Mouse (Mus musculus): Measurements from ENCODE around the gene A4galt. TPM values are rescaled to one million over a fixed set of nuclear protein-coding genes. Genes with fewer than 3 reads are reported as not detected.
A peak's percentile ranks its signal among the peaks of the same experiment; 100 is the strongest.

A4galt gene
- polyA plus RNA-seq, 1 experiment from 2014 or later = 0.05 TPM

GRCm38 (mm10) chr15:83265269-83265668, 13.7 kb upstream of the A4galt start:
- Histone ChIP-seq H3K36me3 (no peaks in the 10 kb centered on the region), H3K4me1 (replicated peaks) (0 out of 2 replicates have a peak, but pooled peaks cover 4% of the 10 kb centered on the region), H3K4me3 (replicated peaks) (no peak overlapping the region), H3K27me3 (0 out of 2 replicates have a peak, but pooled peaks cover 5% of the 10 kb centered on the region), H3K9ac (no peak overlapping the region), H3K27ac (no peak overlapping the region), H3K9me3 (replicated peaks) (no peaks in the 10 kb centered on the region), H3K4me2 (no peak overlapping the region)
- 13% methylated on average over 1 of the region's 1 CpGs for whole genome bisulfite sequencing (ENCODE audit: insufficient replicate concordance)
- DNase-seq (no peak), ATAC-seq (ENCODE audit: low read depth) (no peak)

GRCm38 (mm10) chr15:83263405-83263804, 11.8 kb upstream of the A4galt start:
- H3K36me3 ChIP-seq = no peaks in the 10 kb centered on the region
- DNase-seq = no peak
- H3K4me1 ChIP-seq (replicated peaks) = 0 out of 2 replicates have a peak, but pooled peaks cover 3% of the 10 kb centered on the region
- H3K4me3 ChIP-seq (replicated peaks) = no peak overlapping the region
- H3K4me2 ChIP-seq = no peak overlapping the region
- no peak overlapping the region for H3K9ac ChIP-seq
- H3K9me3 ChIP-seq (replicated peaks) = no peaks in the 10 kb centered on the region
- H3K27ac ChIP-seq = no peak overlapping the region
- no peak for ATAC-seq (ENCODE audit: low read depth)
- WGBS (ENCODE audit: insufficient replicate concordance) = 50% methylated on average over 5 of the region's 5 CpGs
- 0 out of 2 replicates have a peak, but pooled peaks cover 5% of the 10 kb centered on the region for H3K27me3 ChIP-seq

DNA sequence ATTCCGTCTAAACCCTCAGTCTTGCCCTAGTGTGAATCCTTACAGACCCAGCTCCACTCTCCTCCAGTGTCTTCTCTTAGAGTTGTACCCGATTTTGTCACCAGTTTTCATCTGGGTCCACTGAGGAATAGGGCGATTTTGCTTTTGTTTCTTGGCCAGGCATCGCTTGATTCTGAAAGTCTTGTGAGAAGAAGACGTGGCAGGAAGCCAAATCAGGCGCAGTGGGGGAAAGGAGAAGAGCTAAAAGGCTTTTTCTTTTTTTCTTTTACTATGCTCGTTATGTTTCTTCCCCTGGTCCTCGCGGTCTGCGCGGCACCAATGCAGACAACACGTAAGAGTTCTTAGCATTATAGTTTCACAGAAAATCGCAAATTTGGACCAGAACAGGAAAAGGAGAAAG, 6.3 kb upstream of the A4galt start:
- Histone ChIP-seq H3K36me3 (no peaks in the 10 kb centered on the region), H3K9me3 (replicated peaks) (no peaks in the 10 kb centered on the region), H3K27ac (no peak overlapping the region), H3K27me3 (peaks cover 8% of the 10 kb centered on the region), H3K9ac (no peak overlapping the region), H3K4me1 (replicated peaks) (peaks cover 8% of the 10 kb centered on the region), H3K4me3 (replicated peaks) (no peak overlapping the region), H3K4me2 (no peak overlapping the region)
- 73% methylated on average over 13 of the region's 13 CpGs for WGBS (ENCODE audit: insufficient replicate concordance)
- DNase-seq = no peak
- no peak for ATAC-seq (ENCODE audit: low read depth)

DNA sequence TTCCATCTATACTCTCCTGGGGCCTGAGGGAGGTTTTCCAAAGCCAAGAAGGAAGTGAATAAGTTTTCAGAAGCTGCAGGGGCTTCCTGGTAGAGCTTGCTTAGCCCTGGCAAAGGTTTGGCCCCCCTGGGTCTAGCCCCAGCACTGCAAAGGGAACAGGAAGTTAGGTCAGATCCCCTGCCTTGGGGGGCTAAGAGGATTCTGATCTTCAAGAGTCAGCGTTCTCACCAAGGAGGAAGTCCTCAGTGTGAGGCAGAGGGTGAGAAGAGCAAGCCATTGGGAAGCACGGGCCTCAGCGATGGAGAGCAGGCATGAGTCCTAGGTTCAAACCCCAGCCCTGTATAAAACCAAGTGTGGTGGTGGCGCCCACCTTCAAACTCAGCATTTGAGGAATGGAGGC, 4.9 kb upstream of the A4galt start:
- whole genome bisulfite sequencing (ENCODE audit: insufficient replicate concordance) = 32% methylated on average over 4 of the region's 4 CpGs
- Histone ChIP-seq H3K27me3 (peaks cover 22% of the 10 kb centered on the region), H3K4me3 (replicated peaks) (no peak overlapping the region), H3K9me3 (replicated peaks) (no peaks in the 10 kb centered on the region), H3K4me2 (no peak overlapping the region), H3K36me3 (no peaks in the 10 kb centered on the region), H3K9ac (no peak overlapping the region), H3K4me1 (replicated peaks) (peaks cover 10% of the 10 kb centered on the region), H3K27ac (no peak overlapping the region)
- ATAC-seq (ENCODE audit: low read depth) (no peak), DNase-seq (no peak)

DNA sequence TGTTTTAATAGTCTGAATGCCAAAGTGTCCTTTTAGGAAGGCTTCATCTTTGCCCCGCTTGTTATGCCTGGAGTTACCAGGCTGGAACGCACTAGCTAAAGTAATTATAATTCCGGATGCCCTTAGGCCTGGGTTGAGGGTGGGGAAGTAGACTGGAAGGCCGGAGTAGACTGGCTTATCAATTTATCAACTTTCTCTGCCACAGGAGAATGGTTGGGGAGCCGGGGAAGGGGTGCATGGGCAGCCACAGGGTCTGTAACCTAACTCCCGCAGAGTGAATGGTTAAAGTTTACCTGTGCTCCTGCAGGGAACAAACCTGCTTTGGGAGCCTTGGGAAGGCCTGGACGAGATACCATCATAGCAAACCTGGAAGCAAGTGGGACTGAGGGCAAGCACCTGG, 4.4 kb upstream of the A4galt start:
- Histone ChIP-seq H3K4me1 (replicated peaks) (peaks cover 15% of the 10 kb centered on the region), H3K27ac (no peak overlapping the region), H3K36me3 (no peaks in the 10 kb centered on the region), H3K9ac (no peak overlapping the region), H3K27me3 (peaks cover 27% of the 10 kb centered on the region), H3K4me3 (replicated peaks) (no peak overlapping the region), H3K9me3 (replicated peaks) (no peaks in the 10 kb centered on the region), H3K4me2 (no peak overlapping the region)
- DNase-seq (no peak), ATAC-seq (ENCODE audit: low read depth) (no peak)
- WGBS (ENCODE audit: insufficient replicate concordance) = 75% methylated on average over 7 of the region's 7 CpGs

- 77% methylated on average over 4 of the region's 4 CpGs for WGBS (ENCODE audit: insufficient replicate concordance)
- H3K36me3 ChIP-seq = no peaks in the 10 kb centered on the region
- ATAC-seq (ENCODE audit: low read depth) = no peak
Observed at GRCm38 (mm10) chr15:83255191-83255782, 3.7 kb upstream of the A4galt start.

GRCm38 (mm10) chr15:83254372-83255070, 2.9 kb upstream of the A4galt start:
- no peak overlapping the region for H3K27ac ChIP-seq
- peaks cover 42% of the 10 kb centered on the region for H3K27me3 ChIP-seq
- H3K9me3 ChIP-seq (replicated peaks) = no peaks in the 10 kb centered on the region
- no peaks in the 10 kb centered on the region for H3K36me3 ChIP-seq
- H3K4me2 ChIP-seq = peak overlapping the region; percentile 27
- H3K9ac ChIP-seq = no peak overlapping the region
- WGBS (ENCODE audit: insufficient replicate concordance) = 33% methylated on average over 10 of the region's 10 CpGs
- no peak overlapping the region for H3K4me3 ChIP-seq (replicated peaks)
- ATAC-seq (ENCODE audit: low read depth) = peak; percentile 59; the same call in 1 of the 2 replicates
- H3K4me1 ChIP-seq (replicated peaks) = peaks cover 19% of the 10 kb centered on the region
- peak; percentile 40 for DNase-seq

More at GRCm38 (mm10) chr15:83255191-83255782, 3.7 kb upstream of the A4galt start:
- peaks cover 34% of the 10 kb centered on the region for H3K27me3 ChIP-seq
- no peak for DNase-seq
- no peak overlapping the region for H3K27ac ChIP-seq
- H3K4me2 ChIP-seq = no peak overlapping the region
- no peak overlapping the region for H3K9ac ChIP-seq
- H3K4me3 ChIP-seq (replicated peaks) = no peak overlapping the region
- H3K4me1 ChIP-seq (replicated peaks) = peaks cover 19% of the 10 kb centered on the region
- no peaks in the 10 kb centered on the region for H3K9me3 ChIP-seq (replicated peaks)

- Histone ChIP-seq H3K9ac (no peak overlapping the region), H3K27ac (no peak overlapping the region), H3K4me3 (replicated peaks) (no peak overlapping the region), H3K4me2 (no peak overlapping the region), H3K4me1 (replicated peaks) (peaks cover 23% of the 10 kb centered on the region), H3K27me3 (peaks cover 57% of the 10 kb centered on the region), H3K9me3 (replicated peaks) (no peaks in the 10 kb centered on the region), H3K36me3 (no peaks in the 10 kb centered on the region)
- no peak for ATAC-seq (ENCODE audit: low read depth)
- WGBS (ENCODE audit: insufficient replicate concordance) = 58% methylated on average over 14 of the region's 14 CpGs
- DNase-seq = no peak
Observed at GRCm38 (mm10) chr15:83252060-83252459, 486 bp upstream of the A4galt start.

DNA sequence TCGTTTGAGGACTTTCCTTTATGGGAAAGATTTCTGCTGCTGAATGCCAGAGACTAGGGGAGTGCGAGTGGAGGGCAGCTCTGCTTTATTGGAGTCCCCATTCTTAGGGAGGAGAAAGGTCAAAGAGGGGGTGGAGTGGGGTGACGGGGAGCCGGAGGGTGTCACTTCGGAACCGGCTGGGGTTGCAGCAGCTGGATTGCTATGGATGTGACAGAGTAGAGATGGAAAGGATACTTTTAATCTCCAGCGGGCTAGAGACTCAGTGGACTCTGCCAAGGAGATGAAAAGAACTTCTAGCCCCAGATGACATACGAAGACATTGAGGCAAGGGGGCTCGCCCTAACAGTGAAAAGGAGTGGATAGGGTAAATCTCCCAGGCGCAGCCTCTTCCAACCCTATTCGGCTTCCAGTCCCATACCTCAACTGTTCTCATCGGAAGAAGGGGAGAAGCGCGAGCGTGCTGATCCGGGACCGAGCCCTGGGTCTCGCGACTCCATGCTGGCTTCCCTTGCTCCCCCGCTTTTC, 861 bp downstream of the A4galt start:
- H3K4me1 ChIP-seq (replicated peaks) = peaks cover 23% of the 10 kb centered on the region
- H3K4me3 ChIP-seq (replicated peaks) = peak overlapping the region; percentile 46
- H3K4me2 ChIP-seq = peak overlapping the region; percentile 63
- 6% methylated on average over 20 of the region's 20 CpGs for WGBS (ENCODE audit: insufficient replicate concordance)
- H3K9ac ChIP-seq = no peak overlapping the region
- peaks cover 59% of the 10 kb centered on the region for H3K27me3 ChIP-seq
- ATAC-seq (ENCODE audit: low read depth) (no peak), DNase-seq (no peak)
- H3K27ac ChIP-seq = no peak overlapping the region
- no peaks in the 10 kb centered on the region for H3K36me3 ChIP-seq
- no peaks in the 10 kb centered on the region for H3K9me3 ChIP-seq (replicated peaks)

DNA sequence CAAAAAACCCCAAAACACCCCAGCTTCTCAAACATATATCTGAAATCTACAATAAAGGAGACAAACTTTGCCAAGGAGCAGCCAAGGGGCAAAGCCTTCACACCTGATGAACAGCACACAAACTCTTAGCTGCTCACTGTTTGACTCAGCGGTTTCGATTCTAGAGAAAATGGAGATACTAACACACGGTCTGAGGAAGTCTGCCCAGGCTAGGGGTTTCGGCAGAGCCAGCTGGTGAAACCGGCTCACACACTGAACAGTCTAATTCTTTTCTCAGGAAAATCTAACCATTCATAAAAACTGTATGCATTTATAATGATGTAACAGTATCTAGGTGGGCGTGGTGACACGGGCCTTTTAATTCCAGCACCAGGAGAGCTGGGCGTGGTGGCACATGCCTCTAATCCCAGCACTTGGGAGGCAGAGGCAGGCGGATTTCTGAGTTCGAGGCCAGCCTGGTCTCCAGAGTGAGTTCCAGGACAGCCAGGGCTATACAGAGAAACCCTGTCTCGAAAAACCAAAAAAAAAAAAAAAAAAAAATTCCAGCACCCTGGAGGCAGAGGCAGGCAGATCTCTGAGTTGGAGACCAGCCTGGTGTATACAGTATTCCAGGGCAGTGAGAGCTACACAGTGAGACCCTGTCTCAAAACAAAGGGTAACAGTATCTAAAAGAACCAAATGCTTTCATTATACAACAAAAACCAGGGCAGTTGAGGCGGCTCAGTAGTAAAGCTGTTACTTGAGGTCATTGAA, 1.9 kb downstream of the A4galt start:
- no peak for DNase-seq
- no peak for ATAC-seq (ENCODE audit: low read depth)
- Histone ChIP-seq H3K4me3 (replicated peaks) (no peak overlapping the region), H3K36me3 (no peaks in the 10 kb centered on the region), H3K27me3 (peaks cover 59% of the 10 kb centered on the region), H3K9ac (no peak overlapping the region), H3K4me2 (no peak overlapping the region), H3K27ac (no peak overlapping the region), H3K9me3 (replicated peaks) (no peaks in the 10 kb centered on the region), H3K4me1 (replicated peaks) (peaks cover 22% of the 10 kb centered on the region)
- WGBS (ENCODE audit: insufficient replicate concordance) = 69% methylated on average over 12 of the region's 12 CpGs

DNA sequence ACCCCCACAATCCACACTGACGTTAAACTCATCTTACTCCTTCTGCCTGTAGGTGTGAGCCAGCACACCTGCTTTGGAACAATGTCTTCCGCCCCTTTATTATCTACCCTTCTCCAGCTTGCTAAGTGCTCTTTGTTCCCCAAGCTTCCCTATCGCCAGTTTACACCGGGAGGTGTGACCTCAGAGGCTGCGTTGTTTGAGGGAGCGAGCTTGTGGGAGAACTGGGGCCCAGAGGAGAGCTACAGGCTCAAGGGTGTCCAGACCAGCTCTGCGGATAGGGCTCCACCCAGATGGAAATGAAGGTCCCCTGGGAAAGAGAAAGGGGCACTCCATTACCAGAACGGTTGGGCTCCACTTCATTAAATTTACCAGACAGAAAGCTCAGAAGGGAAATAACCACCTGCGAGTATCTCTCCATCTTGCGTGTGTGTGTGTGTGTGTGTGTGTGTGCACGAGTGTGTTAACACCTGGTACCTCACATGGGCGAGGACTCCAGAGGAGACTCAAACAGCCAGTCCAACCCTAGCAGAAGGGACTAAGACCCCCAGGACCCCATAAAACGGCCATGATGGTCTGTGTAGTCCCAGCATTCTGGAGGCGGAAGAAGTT, 3.2 kb downstream of the A4galt start:
- Histone ChIP-seq H3K9ac (no peak overlapping the region), H3K4me3 (replicated peaks) (no peak overlapping the region), H3K9me3 (replicated peaks) (no peaks in the 10 kb centered on the region), H3K4me1 (replicated peaks) (peaks cover 16% of the 10 kb centered on the region; the same call in 1 of the 2 replicates), H3K27me3 (peaks cover 56% of the 10 kb centered on the region), H3K4me2 (no peak overlapping the region), H3K27ac (no peak overlapping the region), H3K36me3 (no peaks in the 10 kb centered on the region)
- ATAC-seq (ENCODE audit: low read depth) (no peak), DNase-seq (no peak)
- 37% methylated on average over 14 of the region's 14 CpGs for WGBS (ENCODE audit: insufficient replicate concordance)

Measured in liver, embryonic 13.5 days (tissue).